Mouse (Mus musculus) liver, embryonic 14.5 days (tissue): ENCODE results near the gene Mb21d2.

Experiments used
- CTCF ChIP-seq: IDR thresholded peaks from 2 replicates; pipeline ENCODE4 v1.5.1; 2016; ENCODE audit warnings: antibody characterized with exemption, low read depth, control low read depth
- EP300 ChIP-seq: IDR thresholded peaks from 2 replicates; pipeline ENCODE4 v1.6.1; 2016; ENCODE audit warnings: antibody characterized with exemption, low read depth

- TF ChIP-seq EP300 (no peak), CTCF (no peak)
Measured at GRCm38 (mm10) chr16:28829263-28829955, 100.1 kb downstream of the Mb21d2 start.
